Mouse (Mus musculus) liver, embryonic 15.5 days (tissue): Measurements from ENCODE around the gene Lrpprc. TPM values are rescaled to one million over a fixed set of nuclear protein-coding genes. Genes with fewer than 3 reads are reported as not detected.
"Not testable (repeated sequence)": the region's sequence is repeated elsewhere in the genome, so short reads cannot be mapped to it uniquely, and the experiment has no call there.

Experiments used
- ATAC-seq: fragments of 200-750 bp; cut with Nextera tagmentation; 2 replicates; pipeline ENCODE4 v1.8.0; 2017; ENCODE audit warnings: moderate number of reproducible peaks, mild to moderate bottlenecking, moderate library complexity; ENCODE audit not compliant: insufficient read depth
- H3K27ac ChIP-seq: fragments of 300-500 bp; sonication (generic); replicated peaks from 2 replicates; pipeline ENCODE4 v1.5.1; 2015; ENCODE audit warnings: mild to moderate bottlenecking, inconsistent platforms
- H3K27me3 ChIP-seq: fragments of 300-500 bp; sonication (generic); 2 replicates; pipeline ENCODE4 v1.6.1; 2015; ENCODE audit warnings: mild to moderate bottlenecking, inconsistent platforms
- H3K36me3 ChIP-seq: fragments of 300-500 bp; sonication (generic); replicated peaks from 2 replicates; pipeline ENCODE4 v1.6.1; 2015; ENCODE audit warnings: moderate library complexity, mild to moderate bottlenecking, inconsistent platforms
- H3K4me1 ChIP-seq: fragments of 300-500 bp; sonication (generic); replicated peaks from 2 replicates; pipeline ENCODE4 v1.6.1; 2015; ENCODE audit warnings: inconsistent platforms
- H3K4me2 ChIP-seq: fragments of 300-500 bp; sonication (generic); 2 replicates; pipeline ENCODE4 v1.6.1; 2015; ENCODE audit warnings: moderate library complexity, mild to moderate bottlenecking, inconsistent platforms
- H3K4me3 ChIP-seq: fragments of 300-500 bp; sonication (generic); replicated peaks from 2 replicates; pipeline ENCODE4 v1.5.1; 2015; ENCODE audit warnings: mild to moderate bottlenecking, inconsistent platforms
- H3K9ac ChIP-seq: fragments of 300-500 bp; sonication (generic); 2 replicates; pipeline ENCODE4 v1.6.1; 2015; ENCODE audit warnings: moderate library complexity, mild to moderate bottlenecking, inconsistent platforms
- H3K9me3 ChIP-seq: fragments of 300-500 bp; sonication (generic); replicated peaks from 2 replicates; pipeline ENCODE4 v1.6.1; 2016; ENCODE audit warnings: inconsistent platforms
- WGBS: fragments of 180-500 bp; shearing (Covaris S2); methylation state at CpG from one replicate; pipeline ENCODE4 v1.1.7; 2015; ENCODE audit warnings: mixed read lengths; ENCODE audit not compliant: insufficient replicate concordance; 5-methylcytosine and 5-hydroxymethylcytosine counted together
- polyA plus RNA-seq: library from polyadenylated mRNA; unstranded; fragments of >200 nt; fragmentation: Nextera tagmentation; extraction: Ambion mirVana; gene quantifications from 2 replicates; pipeline ENCODE4 v1.2.1, GENCODE M21; 2015

Gene Lrpprc
- polyA plus RNA-seq = 35.6 and 37.9 TPM in 2 replicates

DNA sequence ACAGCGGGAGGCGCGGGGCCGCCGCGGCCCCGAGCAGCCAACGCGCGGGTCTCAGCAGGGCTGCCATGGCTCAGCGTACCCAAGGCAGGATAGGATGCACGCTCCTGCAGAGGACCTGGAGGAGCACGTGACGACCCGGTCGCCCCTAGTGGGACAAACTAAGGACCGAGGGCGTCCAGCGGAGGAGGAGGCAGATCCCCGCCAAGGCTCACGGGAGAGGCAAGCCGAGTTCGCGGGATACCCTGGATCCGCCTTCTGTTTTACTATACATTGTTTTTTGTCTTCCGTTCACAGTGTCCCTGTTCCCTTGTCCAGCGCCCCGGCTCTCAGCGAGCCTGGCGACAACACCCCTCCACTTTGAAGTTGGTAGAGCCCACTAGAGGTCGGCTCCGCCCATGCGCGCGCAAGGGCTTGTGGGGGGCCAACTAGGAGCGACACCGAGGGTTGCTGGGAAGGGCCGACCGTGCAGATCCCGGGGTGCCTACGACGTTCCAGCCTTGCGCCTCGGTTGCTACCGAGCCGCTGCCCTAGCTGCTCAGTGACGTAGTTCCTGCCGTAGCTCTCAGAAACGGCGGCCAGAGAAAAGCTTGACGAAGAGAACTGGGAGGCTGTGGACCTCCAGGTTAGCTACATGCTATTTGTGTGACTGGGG is at the start of gene Lrpprc:
Gene Lrpprc (minus strand): TSS at position 343 of the 652 bp plus-strand sequence.
- no peaks in the 10 kb centered on the region for H3K27me3 ChIP-seq
- WGBS = under 1% methylated on average over 51 of the region's 51 CpGs
- peak within 1 kb of the TSS; percentile 98 for H3K4me3 ChIP-seq
- H3K4me2 ChIP-seq = peak within 1 kb of the TSS; percentile 90
- peaks cover 20% of the 10 kb centered on the region; the same call in 1 of the 2 replicates for H3K36me3 ChIP-seq
- peak within 1 kb of the TSS; percentile 90 for H3K27ac ChIP-seq
- H3K9me3 ChIP-seq = no peaks in the 10 kb centered on the region
- H3K4me1 ChIP-seq = peaks cover 54% of the 10 kb centered on the region
- ATAC-seq = peak; percentile 97
- peak within 1 kb of the TSS; percentile 84 for H3K9ac ChIP-seq

DNA sequence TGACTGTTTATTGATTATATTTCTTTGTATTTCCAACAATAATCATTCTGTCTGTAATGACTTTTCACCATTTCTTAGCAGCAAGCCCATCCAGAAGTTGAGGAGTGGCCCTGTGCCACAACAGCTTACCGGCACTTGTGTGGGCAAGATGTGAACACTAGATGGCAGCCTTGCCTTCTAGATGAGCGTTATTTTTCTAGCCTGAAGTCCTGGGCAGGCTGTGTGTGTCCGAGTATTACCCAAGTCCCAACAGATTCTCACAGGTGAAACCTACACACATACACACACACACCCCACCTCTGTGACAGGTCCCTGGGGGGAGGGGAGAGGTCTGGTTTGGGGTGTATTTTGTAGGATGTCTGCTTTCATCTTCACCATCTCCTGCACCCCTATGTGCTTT is 47.2 kb upstream of the Lrpprc start:
- no peaks in the 10 kb centered on the region for H3K27me3 ChIP-seq
- ATAC-seq = no peak
- WGBS = 2% methylated on average over 3 of the region's 3 CpGs
- no peak overlapping the region for H3K27ac ChIP-seq
- no peaks in the 10 kb centered on the region for H3K36me3 ChIP-seq
- H3K4me3 ChIP-seq = no peak overlapping the region
- H3K9me3 ChIP-seq = no peaks in the 10 kb centered on the region
- no peak overlapping the region for H3K4me2 ChIP-seq
- no peaks in the 10 kb centered on the region for H3K4me1 ChIP-seq
- no peak overlapping the region for H3K9ac ChIP-seq

DNA sequence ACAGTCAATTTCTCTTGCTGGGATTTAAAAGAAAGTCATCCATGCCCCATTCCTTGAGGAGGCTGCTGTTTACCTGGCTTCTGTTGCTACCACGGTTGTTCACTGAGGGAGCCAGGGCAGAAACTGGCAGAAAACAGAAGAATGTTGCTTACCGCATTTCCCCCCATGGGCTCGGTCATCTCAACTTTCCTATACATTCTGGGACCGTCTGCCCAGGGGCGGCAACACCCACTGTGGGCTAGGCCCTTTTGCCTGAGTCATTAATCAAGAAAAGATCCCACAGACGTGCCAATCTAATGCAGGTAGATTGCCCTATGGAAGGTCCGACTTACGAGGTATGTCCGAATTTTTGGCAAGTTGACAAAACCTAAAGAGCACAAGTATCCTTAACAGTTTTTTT is 44.7 kb upstream of the Lrpprc start:
- H3K4me1 ChIP-seq = no peaks in the 10 kb centered on the region
- H3K9me3 ChIP-seq = no peaks in the 10 kb centered on the region
- H3K4me2 ChIP-seq = no peak overlapping the region
- no peak overlapping the region for H3K9ac ChIP-seq
- no peaks in the 10 kb centered on the region for H3K27me3 ChIP-seq
- 61% methylated on average over 9 of the region's 9 CpGs for WGBS
- no peak overlapping the region for H3K4me3 ChIP-seq
- no peaks in the 10 kb centered on the region for H3K36me3 ChIP-seq
- no peak for ATAC-seq
- H3K27ac ChIP-seq = no peak overlapping the region

DNA sequence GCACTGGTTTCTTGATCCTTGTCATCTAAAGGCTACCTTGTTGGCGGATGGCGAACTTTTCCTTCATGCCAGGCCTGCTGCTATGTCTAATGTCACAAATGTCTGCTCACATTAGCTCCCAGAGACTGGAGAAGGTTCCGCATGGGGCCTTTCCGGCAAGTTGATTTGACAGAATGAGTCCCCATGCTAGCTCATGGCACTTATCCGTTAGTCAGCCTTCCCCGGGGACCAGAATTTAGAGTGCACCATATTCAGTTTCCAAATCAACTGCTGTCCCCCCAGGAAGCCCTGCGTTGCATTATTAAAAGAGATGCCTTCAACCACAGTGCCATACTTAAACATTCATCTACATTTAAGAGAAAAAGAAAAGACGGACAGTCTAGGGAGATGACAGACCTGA is 41.8 kb upstream of the Lrpprc start:
- Histone ChIP-seq H3K9me3 (no peaks in the 10 kb centered on the region), H3K4me2 (no peak overlapping the region), H3K27ac (no peak overlapping the region), H3K36me3 (no peaks in the 10 kb centered on the region), H3K4me1 (no peaks in the 10 kb centered on the region), H3K27me3 (no peaks in the 10 kb centered on the region), H3K9ac (no peak overlapping the region), H3K4me3 (no peak overlapping the region)
- ATAC-seq = no peak
- 67% methylated on average over 8 of the region's 8 CpGs for WGBS

DNA sequence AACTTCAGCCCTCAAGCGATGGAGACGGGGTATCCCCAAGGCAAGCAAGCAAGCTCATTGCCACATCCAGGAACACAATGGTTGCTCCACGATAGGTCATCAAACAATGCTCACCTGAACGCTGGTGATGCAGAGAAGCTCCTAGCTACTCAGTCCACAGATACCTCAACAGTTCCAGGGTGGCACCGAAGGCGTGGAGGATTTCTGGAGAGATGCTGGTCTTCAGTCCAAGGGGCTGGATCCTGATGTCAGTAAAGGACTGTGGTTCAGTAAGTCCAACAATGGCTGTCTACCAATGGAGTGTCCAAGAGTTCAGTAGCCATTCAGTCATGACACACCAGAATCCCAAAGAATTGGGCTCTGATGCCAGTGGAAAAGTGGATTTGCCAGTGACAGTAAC is 37.7 kb upstream of the Lrpprc start:
- no peaks in the 10 kb centered on the region for H3K9me3 ChIP-seq
- no peak overlapping the region for H3K4me3 ChIP-seq
- H3K4me1 ChIP-seq = no peaks in the 10 kb centered on the region
- no peaks in the 10 kb centered on the region for H3K36me3 ChIP-seq
- H3K27ac ChIP-seq = no peak overlapping the region
- 65% methylated on average over 6 of the region's 6 CpGs for WGBS
- H3K4me2 ChIP-seq = no peak overlapping the region
- no peaks in the 10 kb centered on the region for H3K27me3 ChIP-seq
- ATAC-seq = no peak
- no peak overlapping the region for H3K9ac ChIP-seq

DNA sequence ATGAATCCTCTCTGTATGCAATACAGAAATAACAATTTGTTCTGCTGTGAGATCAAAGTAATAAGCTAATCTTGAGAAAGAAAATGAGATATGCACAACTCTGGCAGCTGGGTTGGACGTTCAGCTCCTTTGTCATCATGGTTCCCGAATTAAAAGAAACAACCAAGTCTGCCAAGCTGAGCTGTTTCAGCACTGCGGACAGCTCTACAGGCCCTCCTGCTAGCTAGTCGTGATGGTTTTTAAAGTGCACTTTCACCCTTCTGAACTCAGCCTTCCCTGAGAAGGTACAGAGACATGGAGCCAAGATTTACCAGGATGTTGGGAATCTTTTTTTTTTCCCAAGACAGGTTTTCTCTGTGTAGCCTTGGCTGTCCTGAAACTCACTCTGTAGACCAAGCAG is 30.0 kb upstream of the Lrpprc start:
- Histone ChIP-seq H3K4me1 (no peaks in the 10 kb centered on the region), H3K4me2 (no peak overlapping the region), H3K4me3 (no peak overlapping the region), H3K9ac (no peak overlapping the region), H3K36me3 (no peaks in the 10 kb centered on the region), H3K9me3 (no peaks in the 10 kb centered on the region), H3K27me3 (no peaks in the 10 kb centered on the region), H3K27ac (no peak overlapping the region)
- ATAC-seq = no peak
- 12% methylated on average over 4 of the region's 4 CpGs for WGBS

DNA sequence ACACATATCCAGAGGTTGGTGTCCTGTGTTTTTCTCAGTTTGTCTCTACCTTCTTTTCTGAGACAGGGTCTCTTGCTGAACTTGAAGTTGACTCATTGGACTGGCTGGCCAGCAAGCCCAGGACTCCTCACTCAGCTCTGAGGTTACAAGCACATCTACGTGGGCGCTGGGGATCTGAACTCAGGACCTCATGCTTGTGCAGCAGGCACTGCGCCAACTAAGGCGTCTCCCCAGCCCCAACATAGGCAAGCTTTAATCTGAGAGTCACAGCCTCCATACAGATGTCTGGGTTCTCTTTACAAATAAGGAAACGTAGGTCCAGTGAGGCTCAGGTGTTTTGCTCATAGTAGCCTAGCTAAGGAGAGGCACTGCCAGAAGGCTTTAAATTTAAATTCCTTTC is 27.8 kb upstream of the Lrpprc start:
- Histone ChIP-seq H3K4me3 (no peak overlapping the region), H3K36me3 (no peaks in the 10 kb centered on the region), H3K4me1 (no peaks in the 10 kb centered on the region), H3K4me2 (no peak overlapping the region), H3K9ac (no peak overlapping the region), H3K27me3 (no peaks in the 10 kb centered on the region), H3K27ac (no peak overlapping the region), H3K9me3 (no peaks in the 10 kb centered on the region)
- no peak for ATAC-seq
- 68% methylated on average over 5 of the region's 5 CpGs for WGBS

DNA sequence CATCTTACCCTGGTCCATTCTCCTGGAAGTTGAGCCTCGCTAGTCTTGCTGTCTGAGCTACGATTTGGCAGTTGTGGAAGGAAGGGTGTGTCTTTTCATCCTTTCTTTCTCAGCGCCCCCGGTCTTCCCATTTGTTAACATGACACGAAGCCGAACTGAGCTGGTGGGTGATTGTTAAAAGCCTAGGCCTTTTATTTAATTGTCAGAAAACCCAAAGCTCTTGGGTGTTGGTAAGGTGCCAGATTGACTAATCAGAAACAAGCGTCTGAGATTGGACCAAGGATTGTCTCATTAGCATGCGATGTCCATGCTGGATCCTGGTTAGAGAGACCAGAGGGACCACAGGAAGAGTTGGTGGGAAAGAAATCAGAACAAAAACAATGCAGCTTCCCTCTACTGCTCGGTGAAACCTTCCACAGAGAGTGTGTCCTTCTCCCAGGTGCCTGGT is 25.4 kb upstream of the Lrpprc start:
- no peaks in the 10 kb centered on the region for H3K36me3 ChIP-seq
- H3K9me3 ChIP-seq = no peaks in the 10 kb centered on the region
- no peak for ATAC-seq
- H3K9ac ChIP-seq = no peak overlapping the region
- H3K4me1 ChIP-seq = no peaks in the 10 kb centered on the region
- no peaks in the 10 kb centered on the region for H3K27me3 ChIP-seq
- no peak overlapping the region for H3K27ac ChIP-seq
- 61% methylated on average over 9 of the region's 9 CpGs for WGBS
- no peak overlapping the region for H3K4me2 ChIP-seq
- H3K4me3 ChIP-seq = no peak overlapping the region

DNA sequence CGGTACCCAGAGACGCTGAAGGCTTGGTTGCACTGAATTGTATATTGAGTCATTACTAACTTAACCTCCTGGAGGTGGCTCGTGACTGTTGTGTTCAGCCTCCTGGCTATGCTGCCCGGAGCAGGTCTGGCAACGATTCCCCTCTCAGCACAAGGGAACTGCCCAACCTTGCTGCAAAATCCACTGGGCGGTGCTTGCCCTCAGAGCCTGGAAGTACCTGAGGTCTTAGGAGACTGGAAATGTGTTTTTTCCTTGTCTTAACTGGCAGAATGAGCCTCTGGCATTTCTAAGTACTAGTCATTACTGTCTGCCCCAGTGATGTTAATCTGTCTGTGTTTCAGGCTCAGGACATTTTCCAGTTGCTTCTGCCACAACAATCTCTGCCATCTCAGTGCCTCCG is 24.3 kb upstream of the Lrpprc start:
- no peaks in the 10 kb centered on the region for H3K9me3 ChIP-seq
- no peak overlapping the region for H3K4me2 ChIP-seq
- WGBS = 69% methylated on average over 7 of the region's 7 CpGs
- no peak for ATAC-seq
- no peak overlapping the region for H3K9ac ChIP-seq
- H3K4me3 ChIP-seq = no peak overlapping the region
- no peaks in the 10 kb centered on the region for H3K27me3 ChIP-seq
- H3K27ac ChIP-seq = no peak overlapping the region
- no peaks in the 10 kb centered on the region for H3K36me3 ChIP-seq
- H3K4me1 ChIP-seq = no peaks in the 10 kb centered on the region

DNA sequence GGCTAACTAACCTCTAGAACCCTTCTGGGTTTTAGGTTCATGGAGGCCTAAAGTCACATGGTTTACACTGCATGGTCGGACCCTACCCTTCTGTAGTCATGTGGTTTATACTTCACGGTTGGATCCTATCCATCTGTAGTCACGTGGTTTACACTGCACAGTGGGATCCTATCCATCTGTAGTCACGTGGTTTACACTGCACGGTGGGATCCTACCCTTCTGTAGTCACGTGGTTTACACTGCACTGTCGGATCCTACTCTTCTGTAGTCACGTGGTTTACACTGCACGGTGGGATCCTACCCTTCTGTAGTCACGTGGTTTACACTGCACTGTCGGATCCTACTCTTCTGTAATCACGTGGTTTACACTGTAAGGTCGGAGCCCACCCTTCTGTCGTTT is 23.6 kb upstream of the Lrpprc start:
- not testable (repeated sequence) for H3K9me3 ChIP-seq, ATAC-seq, H3K36me3 ChIP-seq, H3K9ac ChIP-seq, H3K4me1 ChIP-seq, H3K27me3 ChIP-seq, H3K4me3 ChIP-seq, H3K27ac ChIP-seq, H3K4me2 ChIP-seq
- WGBS = 63% methylated on average over 14 of the region's 14 CpGs

DNA sequence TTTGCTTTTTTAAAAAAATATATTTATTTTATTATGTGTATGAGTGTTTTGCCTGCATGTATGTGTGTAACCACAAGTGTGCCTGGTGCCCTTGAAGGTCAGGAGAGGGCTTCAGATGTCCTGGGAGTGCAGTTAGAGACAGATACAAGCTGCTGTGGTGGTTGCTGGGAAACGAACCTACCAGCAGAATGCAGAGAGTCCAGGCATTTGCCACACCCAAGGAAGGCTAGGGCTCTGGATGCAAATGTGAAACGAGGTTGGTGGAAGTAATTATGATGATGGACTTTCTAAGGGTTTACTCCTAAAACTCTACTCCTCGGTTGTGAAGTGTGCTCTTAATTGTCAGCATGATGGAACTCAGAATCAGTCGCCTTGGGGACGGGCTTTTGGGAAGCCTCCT is 1.4 kb upstream of the Lrpprc start:
- ATAC-seq = no peak
- no peak overlapping the region for H3K9ac ChIP-seq
- 59% methylated on average over 5 of the region's 5 CpGs for WGBS

DNA sequence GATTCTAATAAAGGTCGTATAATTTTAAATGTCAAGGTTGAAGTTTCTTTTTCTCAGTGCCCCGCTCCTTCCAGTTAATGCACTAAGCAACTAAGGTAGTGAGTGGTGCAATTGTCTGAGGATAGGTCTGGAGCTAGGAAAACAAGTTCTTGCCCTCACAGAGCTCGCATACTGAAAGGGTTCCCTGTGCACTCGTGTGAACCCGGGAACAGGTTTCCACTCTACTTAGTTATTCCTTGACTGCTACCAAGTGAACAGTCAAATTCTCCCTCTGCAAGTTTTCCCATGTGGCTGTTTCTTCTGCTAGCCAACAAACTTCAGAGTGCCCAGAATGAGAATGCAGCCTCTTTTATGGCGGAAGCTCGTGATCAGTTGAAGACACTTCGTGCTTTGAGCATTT is 567 bp upstream of the Lrpprc start:
- Histone ChIP-seq H3K9me3 (no peaks in the 10 kb centered on the region), H3K9ac (peak overlapping the region; percentile 84), H3K36me3 (peaks cover 18% of the 10 kb centered on the region; the same call in 1 of the 2 replicates), H3K27me3 (no peaks in the 10 kb centered on the region), H3K4me3 (peak overlapping the region; percentile 98), H3K4me1 (peaks cover 52% of the 10 kb centered on the region), H3K27ac (peak overlapping the region; percentile 90), H3K4me2 (peak overlapping the region; percentile 90)
- peak; percentile 14; the same call in 1 of the 2 replicates for ATAC-seq
- 4% methylated on average over 8 of the region's 8 CpGs for WGBS

More for the DNA sequence above, 1.4 kb upstream of the Lrpprc start:
- H3K9me3 ChIP-seq = no peaks in the 10 kb centered on the region
- H3K27me3 ChIP-seq = no peaks in the 10 kb centered on the region
- peaks cover 10% of the 10 kb centered on the region; the same call in 1 of the 2 replicates for H3K36me3 ChIP-seq
- H3K4me3 ChIP-seq = peak overlapping the region; percentile 98
- H3K27ac ChIP-seq = peak overlapping the region; percentile 90; the same call in 1 of the 2 replicates
- H3K4me1 ChIP-seq = peaks cover 47% of the 10 kb centered on the region
- peak overlapping the region; percentile 90 for H3K4me2 ChIP-seq
